Mouse (Mus musculus): ENCODE measurements around the gene Nek9.

DNA sequence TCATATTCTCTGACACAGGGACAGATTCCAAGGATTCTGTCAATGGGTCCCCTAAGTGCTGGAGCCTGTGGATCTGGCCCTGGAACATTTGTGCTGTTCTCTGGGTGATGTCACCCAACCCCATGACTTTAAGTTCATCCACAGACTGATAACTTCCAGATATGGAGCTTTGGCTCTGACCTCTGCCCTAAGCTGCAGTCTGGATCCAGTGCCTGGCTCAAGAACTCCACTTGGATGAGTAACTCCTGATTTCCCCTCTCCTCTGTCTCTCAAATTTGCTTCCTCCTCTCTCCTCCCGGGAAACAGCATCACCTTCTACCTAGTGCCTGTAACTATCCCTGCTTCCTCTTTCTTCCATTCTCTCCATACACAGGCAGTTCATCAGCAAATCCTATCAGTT, 41.1 kb upstream of the Nek9 start:
- no peak for TF ChIP-seq GATA1 (IDR thresholded peaks at IDR 0.05; ENCODE audit: borderline replicate concordance, low read length)
- no peak for TF ChIP-seq FLI1 (IDR thresholded peaks at IDR 0.05; ENCODE audit: low read length)
